Mouse (Mus musculus) lung, embryonic 14.5 days (tissue): ENCODE data around the gene Muc1. TPM values are rescaled to one million over a fixed set of nuclear protein-coding genes. Genes with fewer than 3 reads are reported as not detected.

ENCODE experiments used
- ATAC-seq: fragments of 200-750 bp; cut with Nextera tagmentation; 2 replicates; pipeline ENCODE4 v1.8.0; 2017; ENCODE audit warnings: mild to moderate bottlenecking, moderate TSS enrichment, moderate library complexity; ENCODE audit not compliant: insufficient read depth
- DNase-seq: peaks from one replicate; pipeline ENCODE4 v3.0.0-alpha.2; 2015
- H3K27ac ChIP-seq: fragments of 300-500 bp; sonication (generic); 2 replicates; pipeline ENCODE4 v1.5.1; 2014; ENCODE audit warnings: low read depth, mild to moderate bottlenecking, moderate library complexity
- H3K27me3 ChIP-seq: fragments of 300-500 bp; sonication (generic); 2 replicates; pipeline ENCODE4 v1.6.1; 2014; ENCODE audit warnings: low read length, control low read depth; ENCODE audit not compliant: insufficient read depth
- H3K36me3 ChIP-seq: fragments of 300-500 bp; sonication (generic); 2 replicates; pipeline ENCODE4 v1.6.1; 2014; ENCODE audit warnings: control low read depth; ENCODE audit not compliant: insufficient read depth
- H3K4me1 ChIP-seq: fragments of 300-500 bp; sonication (generic); 2 replicates; pipeline ENCODE4 v1.6.1; 2014; ENCODE audit warnings: antibody characterized with exemption, control low read depth; ENCODE audit not compliant: insufficient read depth
- H3K4me2 ChIP-seq: fragments of 300-500 bp; sonication (generic); 2 replicates; pipeline ENCODE4 v1.6.1; 2014; ENCODE audit warnings: mild to moderate bottlenecking
- H3K4me3 ChIP-seq: fragments of 300-500 bp; sonication (generic); 2 replicates; pipeline ENCODE4 v1.5.1; 2014; ENCODE audit warnings: low read depth, low read length
- H3K9ac ChIP-seq: fragments of 300-500 bp; sonication (generic); 2 replicates; pipeline ENCODE4 v1.6.1; 2014
- H3K9me3 ChIP-seq: fragments of 300-500 bp; sonication (generic); 2 replicates; pipeline ENCODE4 v1.6.1; 2016; ENCODE audit warnings: low read depth, low read length, control low read depth
- CTCF ChIP-seq: IDR thresholded peaks from 2 replicates; pipeline ENCODE4 v1.5.1; 2016; ENCODE audit warnings: antibody characterized with exemption, low read depth
- WGBS: fragments of 180-500 bp; shearing (Covaris S2); extraction: QIAGEN DNeasy Blood & Tissue Kit; methylation state at CpG from one replicate; pipeline ENCODE4 v1.1.7; 2014; 5-methylcytosine and 5-hydroxymethylcytosine counted together
- polyA plus RNA-seq: library from polyadenylated mRNA; unstranded; fragments of >200 nt; fragmentation: Nextera tagmentation; extraction: Ambion mirVana; gene quantifications from 2 replicates; pipeline ENCODE4 v1.2.1, GENCODE M21; 2014

Muc1 gene
- polyA plus RNA-seq, 1 experiment from 2014 or later = 50.4 TPM

- peaks cover 16% of the 10 kb centered on the region; the same call in 1 of the 2 replicates for H3K4me1 ChIP-seq
- peak overlapping the region; percentile 81 for H3K27ac ChIP-seq
- H3K27me3 ChIP-seq = no peaks in the 10 kb centered on the region
Measured at GRCm38 (mm10) chr3:89227307-89228179, 1.3 kb upstream of the Muc1 start.

GRCm38 (mm10) chr3:89228180-89228549 is 692 bp upstream of the Muc1 start:
- peaks cover 7% of the 10 kb centered on the region; the same call in 1 of the 2 replicates for H3K36me3 ChIP-seq
- DNase-seq (peak; percentile 95), ATAC-seq (peak; percentile 48)
- H3K4me1 ChIP-seq = peaks cover 19% of the 10 kb centered on the region
- peak overlapping the region; percentile 48 for H3K9ac ChIP-seq
- no peaks in the 10 kb centered on the region for H3K9me3 ChIP-seq
- peak; percentile 97 for TF ChIP-seq CTCF
- no peaks in the 10 kb centered on the region for H3K27me3 ChIP-seq
- WGBS = under 1% methylated on average over 20 of the region's 20 CpGs
- peak overlapping the region; percentile 86 for H3K4me2 ChIP-seq
- H3K4me3 ChIP-seq = peak overlapping the region; percentile 45
- peak overlapping the region; percentile 81 for H3K27ac ChIP-seq

More at GRCm38 (mm10) chr3:89227307-89228179, 1.3 kb upstream of the Muc1 start:
- WGBS = 3% methylated on average over 41 of the region's 41 CpGs
- peak; percentile 85 for ATAC-seq
- Histone ChIP-seq H3K36me3 (peaks cover 7% of the 10 kb centered on the region; the same call in 1 of the 2 replicates), H3K9me3 (no peaks in the 10 kb centered on the region), H3K4me2 (peak overlapping the region; percentile 86), H3K9ac (peak overlapping the region; percentile 48), H3K4me3 (peak overlapping the region; percentile 45)
- TF ChIP-seq CTCF = no peak
- DNase-seq = peak; percentile 95

DNA sequence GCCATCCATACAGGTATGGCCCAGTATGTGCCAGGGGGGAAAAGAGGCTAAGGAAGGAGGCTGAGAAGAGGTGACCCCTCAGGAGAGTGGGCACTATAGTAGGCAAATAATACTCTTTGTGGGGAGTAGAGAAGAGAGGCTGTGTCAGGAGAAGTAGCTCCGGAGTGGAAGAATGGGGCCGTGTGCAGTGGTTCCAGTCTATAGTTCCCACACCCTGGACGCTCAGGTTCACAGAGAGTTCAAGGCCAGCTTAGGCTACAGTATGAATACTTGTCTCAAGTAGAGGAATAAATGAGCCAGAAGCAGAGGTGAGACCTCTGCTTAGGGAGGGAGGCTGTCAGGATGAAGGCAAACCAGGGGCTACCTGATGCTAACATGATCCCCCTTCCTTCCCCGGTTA is 419 bp downstream of the Muc1 start:
- no peak for TF ChIP-seq CTCF
- DNase-seq = peak; percentile 57
- Histone ChIP-seq H3K9me3 (no peaks in the 10 kb centered on the region), H3K9ac (no peak overlapping the region), H3K27me3 (no peaks in the 10 kb centered on the region), H3K36me3 (peaks cover 3% of the 10 kb centered on the region; the same call in 1 of the 2 replicates), H3K4me3 (peak overlapping the region; percentile 14), H3K27ac (peak overlapping the region; percentile 81; the same call in 1 of the 2 replicates), H3K4me2 (peak overlapping the region; percentile 86), H3K4me1 (peaks cover 26% of the 10 kb centered on the region)
- no peak for ATAC-seq
- WGBS = 43% methylated on average over 4 of the region's 4 CpGs

- Histone ChIP-seq H3K4me1 (peaks cover 23% of the 10 kb centered on the region), H3K27me3 (no peaks in the 10 kb centered on the region), H3K4me2 (peak overlapping the region; percentile 86; the same call in 1 of the 2 replicates), H3K27ac (no peak overlapping the region), H3K4me3 (no peak overlapping the region), H3K9me3 (no peaks in the 10 kb centered on the region), H3K36me3 (0 out of 2 replicates have a peak, but pooled peaks cover 3% of the 10 kb centered on the region), H3K9ac (no peak overlapping the region)
- DNase-seq (no peak), ATAC-seq (no peak)
- no peak for TF ChIP-seq CTCF
- WGBS = 85% methylated on average over 2 of the region's 2 CpGs
Measured at GRCm38 (mm10) chr3:89230561-89230960, 1.7 kb downstream of the Muc1 start.

- no peak for TF ChIP-seq CTCF
- DNase-seq = no peak
- ATAC-seq = no peak
- Histone ChIP-seq H3K27ac (0 out of 2 replicates have a peak overlapping the region, but pooled peaks have one; percentile 46), H3K27me3 (no peaks in the 10 kb centered on the region), H3K9me3 (no peaks in the 10 kb centered on the region), H3K36me3 (0 out of 2 replicates have a peak, but pooled peaks cover 3% of the 10 kb centered on the region), H3K4me3 (no peak overlapping the region), H3K4me1 (peaks cover 23% of the 10 kb centered on the region), H3K4me2 (peak overlapping the region; percentile 49), H3K9ac (no peak overlapping the region)
- WGBS = 45% methylated on average over 7 of the region's 7 CpGs
Measured at GRCm38 (mm10) chr3:89231345-89231744, 2.5 kb downstream of the Muc1 start.

DNA sequence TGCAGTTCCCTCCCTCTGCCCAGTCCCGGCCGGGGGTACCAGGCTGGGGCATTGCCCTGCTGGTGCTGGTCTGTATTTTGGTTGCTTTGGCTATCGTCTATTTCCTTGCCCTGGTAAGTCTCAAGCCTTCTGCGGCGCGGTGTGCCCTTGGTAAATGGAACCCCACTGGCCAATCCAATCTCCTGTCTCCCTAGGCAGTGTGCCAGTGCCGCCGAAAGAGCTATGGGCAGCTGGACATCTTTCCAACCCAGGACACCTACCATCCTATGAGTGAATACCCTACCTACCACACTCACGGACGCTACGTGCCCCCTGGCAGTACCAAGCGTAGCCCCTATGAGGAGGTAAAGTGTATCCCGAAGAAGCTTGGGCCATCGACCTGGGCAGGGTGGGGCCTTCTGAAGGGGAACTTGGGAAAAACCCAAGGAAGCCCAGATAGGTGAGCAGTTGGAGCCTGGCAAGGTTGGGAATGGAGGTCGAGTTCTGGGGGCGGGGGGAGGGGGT is 3.0 kb downstream of the Muc1 start:
- no peak for DNase-seq

GRCm38 (mm10) chr3:89232614-89233013 is 3.8 kb downstream of the Muc1 start:
- DNase-seq = peak; percentile 7
- WGBS = 46% methylated on average over 6 of the region's 6 CpGs
- H3K9me3 ChIP-seq = no peaks in the 10 kb centered on the region
- H3K36me3 ChIP-seq = 0 out of 2 replicates have a peak, but pooled peaks cover 3% of the 10 kb centered on the region
- no peak overlapping the region for H3K9ac ChIP-seq
- H3K4me2 ChIP-seq = peak overlapping the region; percentile 49
- no peak for TF ChIP-seq CTCF
- H3K27me3 ChIP-seq = no peaks in the 10 kb centered on the region
- H3K27ac ChIP-seq = peak overlapping the region; percentile 88
- H3K4me1 ChIP-seq = peaks cover 20% of the 10 kb centered on the region
- no peak for ATAC-seq
- H3K4me3 ChIP-seq = no peak overlapping the region

More for the DNA sequence above, 3.0 kb downstream of the Muc1 start:
- Histone ChIP-seq H3K4me2 (peak overlapping the region; percentile 49), H3K9ac (no peak overlapping the region), H3K4me1 (peaks cover 23% of the 10 kb centered on the region), H3K36me3 (0 out of 2 replicates have a peak, but pooled peaks cover 3% of the 10 kb centered on the region), H3K27me3 (no peaks in the 10 kb centered on the region), H3K27ac (peak overlapping the region; percentile 46; the same call in 1 of the 2 replicates), H3K4me3 (no peak overlapping the region), H3K9me3 (no peaks in the 10 kb centered on the region)
- no peak for ATAC-seq
- TF ChIP-seq CTCF = no peak
- WGBS = 66% methylated on average over 16 of the region's 16 CpGs
